Mouse (Mus musculus): ENCODE results near the gene Pomt1.

DNA sequence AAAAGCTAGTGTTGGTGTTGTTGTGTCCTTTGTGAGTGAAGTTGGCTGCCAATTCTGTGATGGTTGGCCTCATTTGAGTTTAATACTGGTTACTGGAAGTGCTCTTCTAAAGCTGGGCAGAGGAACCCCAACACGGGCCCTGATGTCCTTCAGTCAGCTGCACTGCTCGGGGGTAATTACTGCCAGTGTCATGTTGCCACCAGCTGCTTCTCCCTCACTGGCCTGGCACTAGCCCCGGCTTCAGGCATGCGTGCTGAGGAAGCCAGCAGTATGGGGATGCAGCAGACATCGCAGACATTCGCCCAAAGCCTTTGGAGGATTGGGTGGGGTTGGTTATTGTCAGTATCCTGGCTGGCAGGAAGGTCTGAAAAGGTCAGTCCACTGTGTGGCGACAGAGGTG is 48.7 kb upstream of the Pomt1 start:
- TF ChIP-seq CTCF (conservative IDR thresholded peaks at IDR 0.05 in 1 of 2, IDR thresholded peaks at IDR 0.05 in 1 of 2; ENCODE audit: low read depth in 2 of 2, low read length in 2 of 2) = no peak
- no peak for TF ChIP-seq MXI1 (IDR thresholded peaks at IDR 0.05; ENCODE audit: low read depth, low read length)
- TF ChIP-seq KAT2A (IDR thresholded peaks at IDR 0.05; ENCODE audit: insufficient replicate concordance, low read length) = no peak
- TF ChIP-seq EP300 (IDR thresholded peaks at IDR 0.05; ENCODE audit: low read length) = no peak
- no peak for TF ChIP-seq CHD1 (IDR thresholded peaks at IDR 0.05; ENCODE audit: low read depth, low read length)
- TF ChIP-seq POLR2A (IDR thresholded peaks at IDR 0.05; ENCODE audit: low read depth, low read length) = no peak
- no peak for TF ChIP-seq ZNF384 (IDR thresholded peaks at IDR 0.05; ENCODE audit: low read depth, low read length)
- no peak for TF ChIP-seq JUND (conservative IDR thresholded peaks at IDR 0.05; ENCODE audit: low read depth, low read length)
- no peak for TF ChIP-seq MAZ (IDR thresholded peaks at IDR 0.05; ENCODE audit: low read depth, low read length)
- TF ChIP-seq MEF2A (IDR thresholded peaks at IDR 0.05; ENCODE audit: borderline replicate concordance, low read depth, low read length) = no peak
- no peak for TF ChIP-seq ZC3H11A (IDR thresholded peaks at IDR 0.05; ENCODE audit: low read depth, low read length)

Data from CH12.LX (cell line).